Mouse (Mus musculus) stomach, embryonic 16.5 days (tissue): ENCODE results near the gene Slc31a1. TPM values are rescaled to one million over a fixed set of nuclear protein-coding genes. Genes with fewer than 3 reads are reported as not detected.

ENCODE experiments used
- ATAC-seq: fragments of 200-750 bp; cut with Nextera tagmentation; 2 replicates; pipeline ENCODE4 v1.8.0; 2017; ENCODE audit warnings: moderate number of reproducible peaks, moderate TSS enrichment; ENCODE audit not compliant: insufficient read depth, low FRiP score
- H3K27ac ChIP-seq: fragments of 300-500 bp; sonication (generic); 2 replicates; pipeline ENCODE4 v1.5.1; 2014; ENCODE audit warnings: low read length
- H3K27me3 ChIP-seq: fragments of 300-500 bp; sonication (generic); 2 replicates; pipeline ENCODE4 v1.6.1; 2014; ENCODE audit warnings: low read length, control low read depth, mixed read lengths; ENCODE audit not compliant: control insufficient read depth, insufficient read depth
- H3K36me3 ChIP-seq: fragments of 300-500 bp; sonication (generic); 2 replicates; pipeline ENCODE4 v1.6.1; 2014; ENCODE audit warnings: low read length; ENCODE audit not compliant: control insufficient read depth, insufficient read depth
- H3K4me1 ChIP-seq: fragments of 300-500 bp; sonication (generic); 2 replicates; pipeline ENCODE4 v1.6.1; 2014; ENCODE audit warnings: low read length, control low read depth, mixed read lengths; ENCODE audit not compliant: control insufficient read depth, insufficient read depth
- H3K4me2 ChIP-seq: fragments of 300-500 bp; sonication (generic); 2 replicates; pipeline ENCODE4 v1.6.1; 2014; ENCODE audit warnings: low read depth, low read length, mixed read lengths
- H3K4me3 ChIP-seq: fragments of 300-500 bp; sonication (generic); replicated peaks from 2 replicates; pipeline ENCODE4 v1.5.1; 2014; ENCODE audit warnings: mild to moderate bottlenecking, low read length
- H3K9ac ChIP-seq: fragments of 300-500 bp; sonication (generic); 2 replicates; pipeline ENCODE4 v1.6.1; 2014; ENCODE audit warnings: low read length
- H3K9me3 ChIP-seq: fragments of 300-500 bp; sonication (generic); replicated peaks from 2 replicates; pipeline ENCODE4 v1.6.1; 2016; ENCODE audit warnings: low read length, control low read depth; ENCODE audit not compliant: control insufficient read depth
- WGBS: fragments of 180-500 bp; shearing (Covaris S2); extraction: QIAGEN DNeasy Blood & Tissue Kit; methylation state at CpG from one replicate; pipeline ENCODE4 v1.1.7; 2014; 5-methylcytosine and 5-hydroxymethylcytosine counted together
- polyA plus RNA-seq: library from polyadenylated mRNA; unstranded; fragments of >200 nt; fragmentation: Nextera tagmentation; extraction: Ambion mirVana; gene quantifications from 2 replicates; pipeline ENCODE4 v1.2.1, GENCODE M21; 2015

The Slc31a1 gene
- polyA plus RNA-seq, 1 experiment from 2014 or later: 62.9 TPM

DNA sequence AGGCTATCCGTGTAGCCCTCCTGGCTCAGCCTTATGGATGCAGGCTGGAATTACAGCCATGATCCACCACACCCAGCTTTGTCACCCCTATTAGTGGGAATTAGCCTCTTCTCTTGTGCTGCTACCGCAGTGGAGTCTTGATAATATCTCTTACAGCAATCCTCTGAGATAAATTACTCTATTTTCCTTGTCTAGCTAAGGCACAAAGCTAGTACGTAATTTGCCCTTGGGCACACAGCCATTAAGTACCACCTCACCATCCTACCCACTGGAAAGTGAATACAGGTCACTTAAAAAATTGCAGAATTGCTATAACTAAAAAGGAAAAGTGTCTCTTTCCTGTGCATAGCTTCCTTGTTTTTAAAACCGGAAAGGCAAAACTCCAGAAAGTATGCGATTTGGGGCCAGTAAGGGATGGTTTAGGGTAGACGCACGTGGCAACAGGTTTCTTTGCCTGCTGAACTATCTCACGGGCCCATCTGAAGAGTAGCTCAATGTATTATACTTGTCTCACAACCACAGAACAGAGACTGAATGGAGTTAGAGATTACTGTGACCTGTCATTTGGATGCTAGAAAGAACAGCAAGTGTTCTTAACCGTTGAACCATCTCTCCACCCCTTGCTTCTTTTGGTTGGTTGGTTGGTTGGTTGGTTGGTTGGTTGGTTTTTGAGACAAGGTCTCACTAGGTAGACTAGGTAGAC is 12.4 kb downstream of the Slc31a1 start:
- 81% methylated on average over 9 of the region's 9 CpGs for WGBS
- Histone ChIP-seq H3K27ac (no peak overlapping the region), H3K4me1 (0 out of 2 replicates have a peak, but pooled peaks cover 2% of the 10 kb centered on the region), H3K4me2 (no peak overlapping the region), H3K36me3 (no peaks in the 10 kb centered on the region), H3K27me3 (no peaks in the 10 kb centered on the region), H3K9me3 (no peaks in the 10 kb centered on the region), H3K4me3 (no peak overlapping the region), H3K9ac (no peak overlapping the region)
- no peak for ATAC-seq

GRCm38 (mm10) chr4:62373668-62374067 is 13.1 kb downstream of the Slc31a1 start:
- no peak overlapping the region for H3K9ac ChIP-seq
- no peak overlapping the region for H3K27ac ChIP-seq
- ATAC-seq: no peak
- H3K4me2 ChIP-seq: no peak overlapping the region
- H3K4me3 ChIP-seq: no peak overlapping the region
- H3K9me3 ChIP-seq: no peaks in the 10 kb centered on the region
- no peaks in the 10 kb centered on the region for H3K36me3 ChIP-seq
- H3K4me1 ChIP-seq: 0 out of 2 replicates have a peak, but pooled peaks cover 2% of the 10 kb centered on the region
- H3K27me3 ChIP-seq: no peaks in the 10 kb centered on the region
- WGBS: 53% methylated on average over 7 of the region's 7 CpGs

DNA sequence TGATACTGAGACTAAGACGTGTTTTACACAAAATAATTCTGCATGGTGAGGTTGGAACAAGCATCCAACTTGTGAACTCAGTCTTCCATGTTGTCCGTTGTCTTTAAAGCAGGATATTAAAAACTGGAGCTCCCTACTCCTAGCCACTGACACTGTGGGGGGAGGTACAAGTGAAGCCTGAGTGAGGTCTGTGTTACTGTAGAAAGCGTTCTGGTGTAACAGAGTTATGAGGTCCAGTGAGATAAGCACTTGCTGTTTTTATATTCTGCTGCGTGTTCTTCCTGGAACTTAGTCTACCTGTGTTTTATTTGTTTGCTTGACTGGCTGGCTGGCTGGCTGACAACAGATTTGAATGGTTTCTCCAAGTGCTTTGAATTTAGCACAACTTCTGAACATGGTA is 13.8 kb downstream of the Slc31a1 start:
- no peak overlapping the region for H3K4me3 ChIP-seq
- H3K4me2 ChIP-seq: no peak overlapping the region
- no peak overlapping the region for H3K9ac ChIP-seq
- 59% methylated on average over 4 of the region's 4 CpGs for WGBS
- peaks cover 5% of the 10 kb centered on the region; the same call in 1 of the 2 replicates for H3K4me1 ChIP-seq
- no peak overlapping the region for H3K27ac ChIP-seq
- no peak for ATAC-seq
- no peaks in the 10 kb centered on the region for H3K9me3 ChIP-seq
- H3K27me3 ChIP-seq: no peaks in the 10 kb centered on the region
- no peaks in the 10 kb centered on the region for H3K36me3 ChIP-seq

GRCm38 (mm10) chr4:62376123-62376522 is 15.6 kb downstream of the Slc31a1 start:
- 84% methylated on average over 2 of the region's 2 CpGs for WGBS
- H3K9ac ChIP-seq: no peak overlapping the region
- H3K4me3 ChIP-seq: no peak overlapping the region
- H3K9me3 ChIP-seq: no peaks in the 10 kb centered on the region
- H3K36me3 ChIP-seq: no peaks in the 10 kb centered on the region
- H3K4me2 ChIP-seq: no peak overlapping the region
- no peak overlapping the region for H3K27ac ChIP-seq
- peaks cover 5% of the 10 kb centered on the region; the same call in 1 of the 2 replicates for H3K4me1 ChIP-seq
- no peaks in the 10 kb centered on the region for H3K27me3 ChIP-seq
- ATAC-seq: no peak

DNA sequence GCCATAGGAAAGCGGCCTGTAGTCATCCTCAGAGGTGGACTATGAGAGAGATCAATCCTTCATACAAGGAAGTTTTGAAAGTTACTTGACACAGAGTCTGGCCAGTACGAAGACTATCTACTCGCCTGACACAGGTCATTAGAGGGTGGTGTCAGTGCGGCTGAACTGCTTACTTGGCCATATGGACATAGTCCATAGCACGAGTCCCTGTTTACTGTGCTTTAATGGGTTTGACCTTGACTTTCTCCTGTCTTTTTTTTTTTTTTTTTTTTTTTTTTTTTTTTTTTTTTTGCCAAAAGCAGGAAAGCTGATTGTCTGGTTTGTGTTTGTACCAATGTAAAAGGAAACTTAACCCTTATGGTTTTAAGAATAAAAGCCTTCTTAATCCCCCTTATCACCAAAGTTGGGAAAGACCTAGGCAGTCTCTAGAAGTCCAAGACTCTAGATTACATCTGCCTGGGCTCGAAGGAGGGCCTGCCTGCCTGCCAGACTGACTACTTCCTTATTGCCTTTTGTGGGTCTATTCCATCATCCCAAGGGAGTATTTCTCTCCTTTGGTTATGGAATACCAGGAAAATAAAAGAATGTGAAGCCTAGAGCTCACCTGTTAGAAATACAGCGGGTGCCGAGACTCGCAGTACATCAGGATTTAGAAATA is 19.3 kb downstream of the Slc31a1 start:
- no peak overlapping the region for H3K27ac ChIP-seq
- 73% methylated on average over 9 of the region's 9 CpGs for WGBS
- H3K4me2 ChIP-seq: no peak overlapping the region
- no peaks in the 10 kb centered on the region for H3K27me3 ChIP-seq
- no peak overlapping the region for H3K9ac ChIP-seq
- H3K4me3 ChIP-seq: no peak overlapping the region
- H3K36me3 ChIP-seq: no peaks in the 10 kb centered on the region
- no peak for ATAC-seq
- no peaks in the 10 kb centered on the region for H3K9me3 ChIP-seq
- peaks cover 3% of the 10 kb centered on the region; the same call in 1 of the 2 replicates for H3K4me1 ChIP-seq

- Histone ChIP-seq H3K9me3 (no peaks in the 10 kb centered on the region), H3K27me3 (no peaks in the 10 kb centered on the region), H3K36me3 (no peaks in the 10 kb centered on the region), H3K9ac (no peak overlapping the region), H3K4me2 (no peak overlapping the region), H3K27ac (no peak overlapping the region), H3K4me3 (no peak overlapping the region), H3K4me1 (peaks cover 3% of the 10 kb centered on the region; the same call in 1 of the 2 replicates)
- no peak for ATAC-seq
- 83% methylated on average over 6 of the region's 6 CpGs for WGBS
These were observed 22.7 kb downstream of the Slc31a1 start for GRCm38 (mm10) chr4:62383207-62383606.

DNA sequence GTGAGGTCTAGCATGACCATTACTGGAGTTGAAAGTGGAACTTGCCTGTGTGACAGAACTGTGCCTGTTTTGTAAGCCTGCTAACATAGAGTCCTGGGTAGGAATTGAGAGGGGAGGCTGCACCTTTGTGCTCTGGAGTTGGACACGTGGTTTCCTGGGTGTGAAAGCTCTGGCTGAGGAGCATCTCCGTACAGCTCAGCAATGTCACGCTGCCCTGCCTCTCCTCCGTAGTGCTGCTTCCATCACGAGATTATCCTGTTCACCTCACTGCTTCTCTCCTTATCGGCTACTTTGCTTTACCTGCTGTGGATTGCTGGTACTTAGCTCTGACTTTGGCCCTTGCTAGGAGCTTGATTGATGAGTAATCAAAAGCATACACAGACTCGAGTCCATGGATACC is 23.2 kb downstream of the Slc31a1 start:
- 62% methylated on average over 7 of the region's 7 CpGs for WGBS
- peak; percentile 44; the same call in 1 of the 2 replicates for ATAC-seq
- Histone ChIP-seq H3K36me3 (no peaks in the 10 kb centered on the region; the same call in 1 of the 2 replicates), H3K4me2 (no peak overlapping the region), H3K27me3 (no peaks in the 10 kb centered on the region), H3K4me3 (no peak overlapping the region), H3K9ac (no peak overlapping the region), H3K4me1 (peaks cover 3% of the 10 kb centered on the region; the same call in 1 of the 2 replicates), H3K9me3 (no peaks in the 10 kb centered on the region), H3K27ac (no peak overlapping the region; the same call in 1 of the 2 replicates)

DNA sequence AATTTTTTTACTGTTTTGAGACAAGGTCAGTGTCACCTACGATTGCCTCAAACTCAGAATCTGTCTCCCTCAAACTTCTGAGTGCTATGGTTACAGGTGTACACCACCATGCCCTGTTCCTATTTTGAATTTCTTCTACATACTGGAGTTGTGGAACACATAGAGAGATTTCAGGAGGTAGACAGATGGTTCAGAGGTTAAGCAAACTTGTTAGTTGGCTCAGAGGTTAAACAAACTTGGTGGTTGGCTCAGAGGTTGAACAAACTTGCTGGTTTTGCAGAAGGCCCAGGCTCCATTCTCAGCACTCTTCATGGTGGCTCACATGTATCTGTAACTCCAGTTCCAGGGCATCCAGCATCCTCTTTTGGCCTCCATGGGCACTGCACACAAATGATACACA is 23.6 kb downstream of the Slc31a1 start:
- no peak for ATAC-seq
- no peaks in the 10 kb centered on the region; the same call in 1 of the 2 replicates for H3K36me3 ChIP-seq
- H3K4me1 ChIP-seq: no peaks in the 10 kb centered on the region
- H3K4me3 ChIP-seq: no peak overlapping the region
- H3K27ac ChIP-seq: no peak overlapping the region
- no peaks in the 10 kb centered on the region for H3K27me3 ChIP-seq
- no peak overlapping the region for H3K9ac ChIP-seq
- no peak overlapping the region for H3K4me2 ChIP-seq
- H3K9me3 ChIP-seq: no peaks in the 10 kb centered on the region
- WGBS: 64% methylated on average over 1 of the region's 1 CpGs

GRCm38 (mm10) chr4:62385439-62385838 is 24.9 kb downstream of the Slc31a1 start:
- no peak overlapping the region for H3K4me2 ChIP-seq
- 92% methylated on average over 7 of the region's 7 CpGs for WGBS
- H3K36me3 ChIP-seq: no peaks in the 10 kb centered on the region; the same call in 1 of the 2 replicates
- no peak overlapping the region for H3K9ac ChIP-seq
- H3K9me3 ChIP-seq: no peaks in the 10 kb centered on the region
- H3K27ac ChIP-seq: no peak overlapping the region
- no peak for ATAC-seq
- no peaks in the 10 kb centered on the region for H3K27me3 ChIP-seq
- H3K4me3 ChIP-seq: no peak overlapping the region
- no peaks in the 10 kb centered on the region for H3K4me1 ChIP-seq
